Mouse (Mus musculus): ENCODE data around the gene Cbr4. TPM values are rescaled to one million over a fixed set of nuclear protein-coding genes. Genes with fewer than 3 reads are reported as not detected.

Gene Cbr4
- total RNA-seq (2021) = 10 to 100 TPM; 21.4 to 24.5 TPM
- long read RNA-seq, full-length matches to known transcripts = 9 of 11 reads
- long read RNA-seq, partial matches to known transcripts = 0 of 11 reads
- long read RNA-seq, other reads (novel, unspliced or antisense) = 2 of 11 reads

GRCm38 (mm10) chr8:61487597-61488156 lies at the start of gene Cbr4:
Cbr4 (plus strand) TSS chr8:61487734.
- DNase-seq (ENCODE audit: low spot score in 2 of 2) = peak; percentile 80 to 94

DNA sequence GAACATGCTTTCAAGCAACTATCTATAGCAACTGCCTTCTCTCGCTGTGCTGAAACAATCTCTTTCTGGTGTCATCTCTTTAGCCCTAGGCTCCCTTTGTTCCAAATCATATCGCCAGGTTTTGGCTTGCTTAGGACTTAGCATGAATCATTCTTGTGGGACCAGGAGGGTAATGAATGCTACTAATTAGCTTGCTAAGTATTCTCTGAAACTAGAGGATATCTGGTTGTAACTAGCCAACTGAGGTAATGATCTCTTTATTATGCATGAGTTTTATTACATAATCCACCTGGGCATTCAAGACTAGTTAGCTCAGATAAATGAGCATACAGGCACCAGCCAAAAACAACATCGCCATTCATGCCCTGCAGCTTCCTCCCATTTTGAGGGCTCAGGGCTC lies 44.5 kb upstream of the Cbr4 start:
- DNase-seq (ENCODE audit: low spot score in 2 of 2) = no peak

- DNase-seq (ENCODE audit: low spot score in 2 of 2) = no peak
These were observed 43.2 kb upstream of the Cbr4 start for GRCm38 (mm10) chr8:61444358-61444757.

GRCm38 (mm10) chr8:61446329-61446728 lies 41.2 kb upstream of the Cbr4 start:
- no peak for DNase-seq (ENCODE audit: low spot score in 2 of 2)

DNA sequence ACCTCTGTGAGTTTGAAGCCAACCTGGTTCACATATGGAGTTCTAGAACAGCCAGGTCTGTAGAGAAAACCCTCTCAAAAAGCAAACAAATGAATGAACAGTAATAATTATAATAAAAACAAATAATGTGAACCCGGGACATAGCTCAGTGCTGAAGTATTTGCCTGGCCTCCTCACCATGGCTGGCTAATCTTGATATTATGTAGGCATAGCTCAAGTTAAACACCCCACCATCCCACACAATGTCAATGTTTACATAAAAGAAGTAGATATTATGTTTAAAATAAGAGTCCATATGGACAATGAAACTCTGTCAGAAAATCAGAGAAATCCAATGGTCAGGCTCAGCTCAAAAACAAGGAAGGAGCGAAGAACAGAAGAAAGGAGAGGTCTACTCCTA lies 39.4 kb upstream of the Cbr4 start:
- no peak for DNase-seq (ENCODE audit: low spot score in 2 of 2)

- no peak for DNase-seq (ENCODE audit: low spot score in 2 of 2)
These were observed 38.7 kb upstream of the Cbr4 start for GRCm38 (mm10) chr8:61448881-61449280.

DNA sequence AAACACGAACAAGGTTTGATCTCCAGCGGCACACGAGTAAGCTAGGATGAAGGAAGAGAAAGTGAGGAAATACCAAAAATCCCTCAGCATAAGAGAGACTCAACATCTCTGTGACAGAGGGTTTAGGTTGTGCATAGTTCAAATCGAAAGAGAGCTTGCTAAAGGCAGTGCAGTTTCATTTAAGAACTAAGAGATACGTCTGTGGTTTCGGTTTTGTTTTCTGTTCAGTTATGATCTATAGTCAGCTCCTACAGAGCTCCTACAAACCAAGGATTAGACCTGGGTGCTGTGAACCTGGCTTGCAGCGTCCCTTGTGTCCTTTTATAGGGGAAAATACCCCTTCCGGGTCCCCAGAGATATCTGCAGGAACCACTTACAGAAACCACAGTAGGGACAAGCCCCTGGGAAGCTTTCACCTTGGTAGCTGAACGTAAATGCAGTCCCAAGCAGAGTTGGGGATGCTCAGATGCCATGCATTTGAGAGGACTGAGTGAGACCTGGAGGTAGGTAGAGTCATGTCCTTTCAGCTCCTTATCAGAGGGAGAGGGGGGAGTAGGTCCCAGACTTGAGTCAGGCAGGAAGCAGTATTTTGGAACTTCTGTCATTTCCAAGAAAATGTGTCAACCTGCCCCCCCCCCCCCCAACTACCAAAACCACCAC lies 36.5 kb upstream of the Cbr4 start:
- DNase-seq (ENCODE audit: low spot score in 2 of 2) = no peak

GRCm38 (mm10) chr8:61451721-61452337 lies 35.7 kb upstream of the Cbr4 start:
- DNase-seq (ENCODE audit: low spot score in 2 of 2) = no peak

GRCm38 (mm10) chr8:61459763-61460162 lies 27.8 kb upstream of the Cbr4 start:
- no peak for DNase-seq (ENCODE audit: low spot score in 2 of 2)

DNA sequence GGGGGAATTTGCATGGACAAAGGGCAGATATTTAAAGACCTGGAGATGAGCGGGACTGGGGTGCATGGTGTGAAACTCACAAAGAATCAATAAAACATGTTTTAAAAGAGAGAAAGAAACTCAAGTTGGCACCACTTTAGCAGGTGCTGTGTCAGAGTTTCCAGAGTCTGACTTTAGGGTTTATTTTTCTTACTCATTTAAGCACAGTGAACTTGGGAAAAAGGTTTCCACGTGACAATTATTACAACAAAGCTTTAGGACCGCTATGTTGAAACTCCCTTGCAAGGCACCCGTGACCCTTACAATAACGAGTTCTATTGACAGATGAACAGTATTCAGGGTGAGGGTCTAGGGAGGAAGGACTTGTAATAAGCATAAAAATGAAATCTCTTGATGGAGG lies 25.3 kb upstream of the Cbr4 start:
- DNase-seq (ENCODE audit: low spot score in 2 of 2) = no peak

DNA sequence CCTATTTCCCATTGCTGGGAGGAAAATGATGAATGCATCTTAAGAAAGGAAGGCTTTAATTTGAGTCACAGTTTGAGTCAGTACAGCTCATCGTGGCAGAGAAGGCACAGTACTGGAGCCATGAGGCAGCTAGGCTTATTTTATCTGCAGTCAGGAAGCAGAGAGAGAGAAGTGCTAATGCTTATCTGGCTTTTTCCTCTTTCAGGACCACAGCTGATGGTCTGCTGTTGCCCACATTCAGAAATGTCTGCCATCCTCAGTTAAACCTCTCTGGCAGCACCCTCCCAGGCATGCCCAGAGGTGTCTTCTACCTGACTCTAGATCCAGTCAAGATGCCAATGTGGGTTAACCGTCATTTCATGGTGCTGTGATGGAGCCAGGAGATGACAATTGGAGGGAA lies 23.1 kb upstream of the Cbr4 start:
- DNase-seq (ENCODE audit: low spot score in 2 of 2) = no peak

- DNase-seq (ENCODE audit: low spot score in 2 of 2) = no peak
These were observed 20.6 kb upstream of the Cbr4 start for GRCm38 (mm10) chr8:61466696-61467552.

DNA sequence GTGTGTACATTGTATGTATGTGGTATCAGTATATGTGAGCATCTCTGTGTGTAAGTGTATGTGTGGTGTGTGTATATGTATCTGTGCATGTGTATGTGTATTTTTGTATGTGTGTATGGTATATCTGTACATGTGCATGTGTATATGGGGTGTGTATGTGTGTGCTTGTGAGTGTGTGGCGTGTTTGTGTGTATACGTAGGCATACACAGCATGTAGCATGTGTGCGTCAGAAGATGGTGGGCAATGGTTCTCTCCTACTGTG lies 20.1 kb upstream of the Cbr4 start:
- no peak for DNase-seq (ENCODE audit: low spot score in 2 of 2)

DNA sequence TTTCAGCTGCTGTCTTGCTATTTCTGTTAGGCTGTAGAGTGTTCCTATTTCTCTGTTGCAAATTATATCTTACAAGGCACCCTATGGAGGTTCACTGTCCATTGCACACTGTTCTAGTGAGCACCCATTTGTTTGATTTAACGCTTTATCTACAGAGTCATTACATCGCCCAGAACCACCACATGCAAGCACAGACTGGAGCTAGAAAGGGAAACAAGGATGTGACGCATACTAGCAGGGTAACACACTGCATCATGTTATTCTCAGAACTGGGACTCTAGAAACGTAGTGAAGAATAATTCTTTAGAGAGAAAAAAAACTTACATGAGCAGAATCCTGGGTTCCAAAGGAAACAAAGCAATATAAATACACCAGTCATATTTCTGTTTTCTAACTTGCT lies 17.3 kb upstream of the Cbr4 start:
- no peak for DNase-seq (ENCODE audit: low spot score in 2 of 2)

DNA sequence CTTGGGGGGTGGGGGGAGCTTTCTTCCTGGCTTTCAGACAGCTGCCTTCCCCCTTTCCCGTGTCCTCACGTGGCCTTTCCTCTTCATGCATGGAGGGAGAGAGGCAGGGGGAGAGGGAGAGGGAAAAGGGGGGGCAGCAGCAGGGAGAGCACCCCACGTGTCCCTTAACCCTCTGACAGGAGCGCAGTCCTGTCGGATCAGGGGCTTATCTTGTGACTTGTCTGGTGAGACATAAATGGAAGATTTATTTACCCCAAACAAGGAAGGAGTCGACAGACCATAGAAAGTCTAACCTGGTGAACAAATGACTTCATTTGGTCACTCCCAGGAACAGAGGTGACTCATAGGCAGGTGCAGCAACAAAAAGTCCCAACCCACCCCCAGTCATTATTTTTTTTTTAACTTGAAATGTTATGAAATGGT lies 12.3 kb upstream of the Cbr4 start:
- DNase-seq (ENCODE audit: low spot score in 2 of 2) = no peak

GRCm38 (mm10) chr8:61476160-61476559 lies 11.4 kb upstream of the Cbr4 start:
- no peak for DNase-seq (ENCODE audit: low spot score in 2 of 2)

DNA sequence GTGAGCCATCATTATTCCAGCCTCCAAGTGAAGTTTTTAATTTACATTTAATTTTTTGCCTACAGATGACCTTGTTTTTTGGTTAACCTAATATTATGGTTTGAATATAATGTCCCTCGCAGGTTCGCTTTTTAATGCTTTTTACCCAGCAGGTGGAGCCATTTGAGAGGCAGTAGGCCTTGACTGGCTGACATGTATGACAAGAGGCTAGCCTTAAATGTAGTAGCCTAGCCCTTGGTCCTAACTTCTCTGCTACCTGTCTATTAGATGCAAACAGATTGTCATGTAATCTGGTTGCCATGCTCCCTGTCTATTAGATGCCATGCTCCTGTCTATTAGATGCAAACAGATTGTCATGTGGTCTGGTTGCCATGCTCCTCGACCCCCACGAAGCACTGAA lies 9.4 kb upstream of the Cbr4 start:
- DNase-seq (ENCODE audit: low spot score in 2 of 2) = no peak

DNA sequence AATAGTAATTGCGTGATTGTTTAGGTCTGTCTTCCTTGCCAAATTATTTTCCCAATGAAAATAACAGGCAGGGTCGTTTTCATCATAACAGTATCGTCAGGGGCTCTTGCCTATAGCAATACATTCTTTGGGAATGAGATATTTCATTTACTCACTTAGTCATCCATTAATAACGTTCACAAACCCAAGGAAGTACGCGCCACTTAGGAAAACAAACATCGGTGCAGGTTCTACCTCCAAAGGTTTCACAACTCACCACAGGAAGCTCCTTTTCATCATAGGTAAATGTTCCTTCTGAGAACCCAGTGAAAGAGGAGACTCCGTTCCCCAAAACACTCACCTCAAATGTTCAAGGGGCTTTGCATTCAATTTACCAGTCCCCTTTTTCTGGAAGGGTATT lies 8.7 kb upstream of the Cbr4 start:
- no peak for DNase-seq (ENCODE audit: low spot score in 2 of 2)

- DNase-seq (ENCODE audit: low spot score in 2 of 2) = peak; percentile 20 to 77
These were observed 7.9 kb upstream of the Cbr4 start for GRCm38 (mm10) chr8:61479506-61480214.

DNA sequence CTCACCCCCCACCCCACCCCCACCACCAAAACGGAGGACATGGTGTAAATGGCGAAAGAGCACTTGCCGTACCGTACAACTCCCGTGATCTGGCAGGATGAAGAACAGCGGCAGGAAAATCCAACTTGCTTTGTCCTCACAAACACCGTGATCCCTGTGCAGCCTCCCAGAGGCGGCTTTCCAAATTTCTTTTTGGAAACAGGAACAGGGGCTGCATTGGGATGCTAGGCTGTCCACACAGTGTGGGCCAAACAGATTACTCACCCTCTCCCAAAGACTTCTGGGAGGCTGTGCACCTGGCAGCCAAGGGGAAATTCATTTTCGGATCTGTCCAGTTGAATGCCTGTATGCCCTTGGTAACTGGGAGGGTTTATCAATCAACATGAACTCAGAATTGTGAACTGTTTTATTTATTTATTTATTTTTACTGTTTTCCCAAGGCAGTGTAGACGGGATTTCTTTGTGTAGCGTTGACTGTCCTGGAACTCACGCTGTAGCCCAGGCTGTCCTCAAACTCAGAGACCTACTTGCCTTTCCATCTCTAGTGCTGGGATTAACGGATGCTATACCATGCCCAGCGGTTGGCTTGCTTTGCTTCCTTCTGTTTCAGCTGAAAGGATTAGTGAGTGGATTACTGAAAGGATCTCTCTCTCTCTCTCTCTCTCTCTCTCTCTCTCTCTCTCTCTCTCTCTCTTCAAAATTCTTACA lies 7.1 kb upstream of the Cbr4 start:
- DNase-seq (ENCODE audit: low spot score in 2 of 2) = no peak

Measured in layer of hippocampus, adult 18-20 months (tissue).